Mouse (Mus musculus) hindbrain, embryonic 10.5 days (tissue): ENCODE measurements around the gene Syf2. TPM values are rescaled to one million over a fixed set of nuclear protein-coding genes. Genes with fewer than 3 reads are reported as not detected.

Experiments used
- DNase-seq: peaks from one replicate; pipeline ENCODE4 v3.0.0-alpha.2; 2017; ENCODE audit warnings: low spot score
- H3K27ac ChIP-seq: fragments of 300-500 bp; sonication (generic); 2 replicates; pipeline ENCODE4 v1.5.1; 2016; ENCODE audit warnings: mild to moderate bottlenecking, moderate library complexity
- H3K27me3 ChIP-seq: fragments of 300-500 bp; sonication (generic); 2 replicates; pipeline ENCODE4 v1.6.1; 2016; ENCODE audit warnings: mild to moderate bottlenecking; ENCODE audit not compliant: poor library complexity, insufficient read depth, severe bottlenecking
- H3K36me3 ChIP-seq: fragments of 300-500 bp; sonication (generic); 2 replicates; pipeline ENCODE4 v1.6.1; 2016; ENCODE audit warnings: mild to moderate bottlenecking, moderate library complexity
- H3K4me1 ChIP-seq: fragments of 300-500 bp; sonication (generic); replicated peaks from 2 replicates; pipeline ENCODE4 v1.6.1; 2016; ENCODE audit warnings: mild to moderate bottlenecking
- H3K4me3 ChIP-seq: fragments of 300-500 bp; sonication (generic); 2 replicates; pipeline ENCODE4 v1.5.1; 2016; ENCODE audit warnings: mild to moderate bottlenecking, moderate library complexity
- H3K9me3 ChIP-seq: fragments of 300-500 bp; sonication (generic); 2 replicates; pipeline ENCODE4 v1.6.1; 2016; ENCODE audit warnings: mild to moderate bottlenecking, moderate library complexity
- WGBS: fragments of 180-500 bp; shearing (Covaris S2); methylation state at CpG from one replicate; pipeline ENCODE4 v1.1.7; 2016; 5-methylcytosine and 5-hydroxymethylcytosine counted together
- polyA plus RNA-seq: library from polyadenylated mRNA; unstranded; fragments of >200 nt; fragmentation: Nextera tagmentation; extraction: Ambion mirVana; gene quantifications from 2 replicates; pipeline ENCODE4 v1.2.1, GENCODE M21; 2016

The Syf2 gene
- polyA plus RNA-seq, 1 experiment from 2014 or later, result 75.2 TPM

DNA sequence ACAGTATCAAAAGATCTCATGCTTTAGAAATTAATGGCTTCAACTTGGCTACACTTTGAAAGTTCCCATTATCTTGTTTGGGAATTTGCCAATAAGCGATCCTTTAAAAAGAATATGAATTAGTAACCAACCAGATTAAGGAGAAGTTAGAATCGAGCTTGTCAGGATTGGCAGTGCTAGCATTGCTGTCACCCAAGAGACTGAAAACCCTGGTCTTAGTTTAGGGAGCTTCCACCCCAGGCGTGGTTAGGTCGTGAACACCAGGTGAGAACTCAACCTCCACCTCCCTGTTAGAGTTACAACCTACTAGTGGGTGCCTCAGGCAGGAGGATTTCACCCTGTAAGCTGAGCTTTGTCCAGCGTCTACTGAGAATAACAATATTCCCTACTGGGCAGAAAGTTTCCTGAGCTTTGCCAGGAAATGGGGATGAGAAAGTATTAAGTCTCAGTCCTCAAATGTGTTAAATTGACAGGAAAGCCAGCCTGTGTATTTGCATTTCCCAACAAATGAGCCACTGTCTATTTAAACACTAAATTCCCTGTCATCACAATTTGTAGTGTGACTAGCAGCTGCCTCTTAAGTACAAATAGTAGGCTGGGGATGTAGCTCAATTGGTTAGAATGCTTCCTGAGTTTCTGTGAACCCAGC is 2.8 kb upstream of the Syf2 start:
- 75% methylated on average over 5 of the region's 5 CpGs for WGBS
- Histone ChIP-seq H3K36me3 (peaks cover 55% of the 10 kb centered on the region), H3K27me3 (no peaks in the 10 kb centered on the region)

DNA sequence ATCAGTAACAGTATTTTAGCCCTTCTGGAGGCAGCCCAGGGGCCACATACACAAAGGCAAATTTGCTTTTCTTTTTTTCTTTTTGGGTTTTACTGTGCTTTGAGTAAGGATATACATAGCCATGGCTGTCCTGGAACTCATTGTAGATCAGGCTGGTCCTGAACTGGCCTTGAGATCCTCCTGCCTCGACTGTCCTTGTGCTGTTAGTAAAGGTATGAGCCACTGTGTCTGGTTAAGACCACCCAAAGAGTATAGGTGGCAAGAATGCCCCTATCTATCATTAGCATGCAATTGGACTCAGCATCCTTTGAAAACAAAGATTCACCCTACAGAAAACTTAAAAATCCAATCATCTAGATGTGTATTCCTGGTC is 2.2 kb upstream of the Syf2 start:
- no peak overlapping the region for H3K4me3 ChIP-seq
- peaks cover 40% of the 10 kb centered on the region for H3K4me1 ChIP-seq
- WGBS, result 77% methylated on average over 1 of the region's 1 CpGs
- no peaks in the 10 kb centered on the region for H3K9me3 ChIP-seq
- no peak for DNase-seq
- H3K36me3 ChIP-seq, result peaks cover 60% of the 10 kb centered on the region
- no peaks in the 10 kb centered on the region for H3K27me3 ChIP-seq
- no peak overlapping the region for H3K27ac ChIP-seq

More for the DNA sequence above, 2.8 kb upstream of the Syf2 start:
- Histone ChIP-seq H3K27ac (no peak overlapping the region), H3K4me3 (no peak overlapping the region), H3K9me3 (no peaks in the 10 kb centered on the region), H3K4me1 (peaks cover 40% of the 10 kb centered on the region)
- no peak for DNase-seq

DNA sequence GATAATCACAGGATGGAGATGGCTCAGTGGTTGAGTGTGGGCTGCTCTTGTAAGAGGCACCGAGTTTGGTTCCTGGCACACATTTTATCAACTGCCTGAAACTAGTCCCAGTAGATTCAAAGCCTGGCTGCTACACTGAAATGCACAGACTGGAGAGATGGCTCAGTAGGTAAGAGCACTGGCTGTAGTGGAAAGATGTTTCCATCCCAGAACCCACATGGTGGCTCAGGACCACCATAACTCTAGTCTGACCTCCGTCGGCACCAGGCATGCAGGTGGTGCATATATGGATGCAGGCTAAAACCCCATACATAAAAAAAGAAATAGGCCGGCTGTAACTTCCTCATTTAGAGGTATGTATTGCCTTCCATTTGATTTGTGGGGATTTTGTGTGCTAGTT is 1.2 kb upstream of the Syf2 start:
- Histone ChIP-seq H3K27ac (no peak overlapping the region), H3K36me3 (peaks cover 66% of the 10 kb centered on the region), H3K27me3 (no peaks in the 10 kb centered on the region), H3K9me3 (no peaks in the 10 kb centered on the region), H3K4me3 (no peak overlapping the region), H3K4me1 (peaks cover 38% of the 10 kb centered on the region)
- no peak for DNase-seq
- WGBS, result 79% methylated on average over 4 of the region's 4 CpGs

DNA sequence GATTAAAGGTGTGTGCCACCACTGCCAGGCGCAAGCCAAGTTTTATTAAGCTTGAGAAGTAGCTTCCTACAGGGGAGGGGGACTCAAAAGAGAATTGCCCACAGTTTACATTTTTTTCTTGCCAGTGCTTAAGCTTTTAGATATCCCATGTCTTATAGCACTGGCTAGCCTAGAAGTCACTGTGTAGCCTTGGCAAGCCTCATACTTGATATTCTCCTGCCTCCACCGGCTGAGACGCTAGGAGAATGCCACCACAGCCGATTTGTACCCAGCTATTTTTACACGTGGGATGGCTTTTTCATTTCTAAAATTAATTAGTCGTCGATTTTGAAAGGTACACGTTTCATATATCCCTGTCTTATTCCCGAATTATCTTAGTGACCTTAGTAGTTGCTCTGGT is 508 bp upstream of the Syf2 start:
- peaks cover 66% of the 10 kb centered on the region for H3K36me3 ChIP-seq
- 27% methylated on average over 9 of the region's 9 CpGs for WGBS
- H3K4me3 ChIP-seq, result peak overlapping the region; percentile 87
- H3K27ac ChIP-seq, result peak overlapping the region; percentile 50; the same call in 1 of the 2 replicates
- H3K9me3 ChIP-seq, result no peaks in the 10 kb centered on the region
- H3K4me1 ChIP-seq, result peaks cover 32% of the 10 kb centered on the region
- DNase-seq, result no peak
- H3K27me3 ChIP-seq, result no peaks in the 10 kb centered on the region

DNA sequence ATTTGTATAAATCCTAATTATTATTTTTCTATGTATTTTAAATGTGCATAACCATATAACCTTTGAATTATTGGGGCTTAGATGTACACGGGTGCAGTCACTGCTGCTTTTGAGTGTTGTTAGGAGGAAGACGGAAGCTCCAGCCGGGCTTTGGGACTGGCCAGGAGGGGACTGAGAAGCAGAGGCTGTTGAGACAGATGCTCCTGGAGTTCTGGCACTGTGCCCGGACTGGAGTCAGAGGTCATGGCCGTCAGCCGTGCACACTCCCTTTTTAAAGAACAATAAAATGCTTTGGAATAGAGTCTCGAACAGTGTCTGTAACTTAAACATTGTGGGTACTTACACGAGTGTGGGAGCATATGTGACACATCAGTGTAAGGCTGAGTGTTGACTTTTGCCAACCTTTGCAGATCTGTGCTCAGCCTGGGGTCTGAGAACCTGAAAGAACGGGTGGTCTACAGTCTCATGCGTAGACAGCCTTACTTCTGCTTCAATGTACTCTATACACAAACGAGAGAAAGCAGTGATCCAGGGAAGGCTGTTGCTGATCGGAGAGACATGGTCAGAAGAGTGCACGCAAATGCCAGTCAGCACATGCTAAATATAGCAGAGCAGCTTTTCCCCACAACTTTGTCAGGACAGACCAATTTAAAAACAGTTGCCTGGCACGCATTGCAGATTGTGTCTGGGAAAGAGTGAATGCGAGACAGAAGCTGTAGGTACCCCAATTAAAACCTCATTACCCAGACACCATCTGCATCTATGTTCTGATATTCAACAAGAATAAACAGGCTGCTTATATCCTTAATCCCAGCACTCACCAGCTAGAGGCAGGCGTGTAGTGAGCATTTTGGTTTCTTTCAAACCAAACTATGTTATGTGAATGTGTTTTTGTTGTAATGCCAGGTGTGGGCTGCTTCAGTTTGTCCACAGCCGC is 6.8 kb downstream of the Syf2 start:
- Histone ChIP-seq H3K4me3 (no peak overlapping the region), H3K36me3 (peaks cover 52% of the 10 kb centered on the region), H3K27me3 (peaks cover 10% of the 10 kb centered on the region), H3K4me1 (peaks cover 6% of the 10 kb centered on the region; the same call in 1 of the 2 replicates), H3K27ac (no peak overlapping the region), H3K9me3 (no peaks in the 10 kb centered on the region)
- DNase-seq, result no peak
- 82% methylated on average over 17 of the region's 17 CpGs for WGBS

DNA sequence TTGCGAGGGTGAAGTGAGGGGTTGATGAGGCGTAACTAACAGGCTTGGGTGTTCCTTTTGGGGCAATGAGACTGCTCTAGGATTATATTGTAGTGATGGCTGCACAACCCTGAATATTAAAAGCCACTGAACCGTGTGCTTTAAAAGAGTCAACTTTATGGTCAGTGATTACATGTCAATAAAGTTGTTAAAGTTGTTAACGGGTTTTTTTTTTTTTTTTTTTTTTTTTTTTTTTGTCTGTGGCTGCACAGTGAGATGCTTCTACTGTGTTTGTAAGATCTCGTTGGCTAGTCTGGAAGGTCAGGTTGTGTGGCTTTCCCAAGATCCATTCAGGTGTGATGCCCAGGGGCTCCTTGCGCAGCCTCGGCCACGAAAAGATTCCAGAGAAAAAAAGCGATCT is 9.2 kb downstream of the Syf2 start:
- peaks cover 14% of the 10 kb centered on the region for H3K4me1 ChIP-seq
- H3K4me3 ChIP-seq, result no peak overlapping the region
- no peak overlapping the region for H3K27ac ChIP-seq
- no peaks in the 10 kb centered on the region for H3K9me3 ChIP-seq
- H3K36me3 ChIP-seq, result peaks cover 28% of the 10 kb centered on the region
- peaks cover 31% of the 10 kb centered on the region for H3K27me3 ChIP-seq
- no peak for DNase-seq
- WGBS, result 67% methylated on average over 9 of the region's 9 CpGs

DNA sequence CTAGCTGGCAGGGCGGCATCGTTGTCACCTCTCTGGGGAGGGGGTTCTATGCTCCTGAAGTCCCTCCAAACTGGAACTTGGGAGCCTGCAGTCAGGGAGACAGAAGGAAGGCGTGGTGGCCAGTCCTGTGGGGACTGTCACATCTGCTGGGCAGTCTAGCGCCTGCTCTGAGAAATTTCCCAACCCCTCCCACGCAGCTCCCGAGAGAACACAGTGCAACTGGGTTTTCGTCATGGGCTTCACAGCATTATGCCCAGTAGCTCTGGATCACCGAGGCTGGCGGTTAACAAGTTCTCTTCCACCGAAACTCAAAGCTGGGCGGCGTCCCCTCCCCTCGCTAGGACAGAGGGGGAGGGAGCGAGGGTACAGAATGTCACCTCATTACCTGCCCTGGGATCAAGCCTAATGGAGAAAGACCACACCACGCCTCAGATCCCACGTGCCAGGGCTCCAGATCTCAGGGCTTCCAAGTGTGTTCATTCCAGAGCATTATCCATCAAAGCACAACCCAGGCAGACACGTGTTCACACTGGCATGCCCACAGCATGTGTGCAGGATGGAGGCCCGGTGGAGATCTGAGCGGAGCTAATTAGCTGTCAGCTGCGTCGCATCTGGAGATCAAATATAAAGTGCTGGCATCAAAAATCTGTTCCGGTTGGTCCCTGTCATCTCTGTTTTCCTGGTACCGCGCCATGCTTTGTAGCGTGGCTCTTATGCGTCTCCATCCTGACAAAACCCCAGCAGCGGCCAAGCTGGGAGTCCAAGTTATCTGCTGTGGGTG is 13.2 kb downstream of the Syf2 start:
- Histone ChIP-seq H3K9me3 (no peaks in the 10 kb centered on the region), H3K36me3 (no peaks in the 10 kb centered on the region), H3K4me1 (peaks cover 19% of the 10 kb centered on the region), H3K27me3 (peaks cover 38% of the 10 kb centered on the region), H3K4me3 (no peak overlapping the region), H3K27ac (no peak overlapping the region)
- 52% methylated on average over 27 of the region's 27 CpGs for WGBS
- DNase-seq, result no peak

DNA sequence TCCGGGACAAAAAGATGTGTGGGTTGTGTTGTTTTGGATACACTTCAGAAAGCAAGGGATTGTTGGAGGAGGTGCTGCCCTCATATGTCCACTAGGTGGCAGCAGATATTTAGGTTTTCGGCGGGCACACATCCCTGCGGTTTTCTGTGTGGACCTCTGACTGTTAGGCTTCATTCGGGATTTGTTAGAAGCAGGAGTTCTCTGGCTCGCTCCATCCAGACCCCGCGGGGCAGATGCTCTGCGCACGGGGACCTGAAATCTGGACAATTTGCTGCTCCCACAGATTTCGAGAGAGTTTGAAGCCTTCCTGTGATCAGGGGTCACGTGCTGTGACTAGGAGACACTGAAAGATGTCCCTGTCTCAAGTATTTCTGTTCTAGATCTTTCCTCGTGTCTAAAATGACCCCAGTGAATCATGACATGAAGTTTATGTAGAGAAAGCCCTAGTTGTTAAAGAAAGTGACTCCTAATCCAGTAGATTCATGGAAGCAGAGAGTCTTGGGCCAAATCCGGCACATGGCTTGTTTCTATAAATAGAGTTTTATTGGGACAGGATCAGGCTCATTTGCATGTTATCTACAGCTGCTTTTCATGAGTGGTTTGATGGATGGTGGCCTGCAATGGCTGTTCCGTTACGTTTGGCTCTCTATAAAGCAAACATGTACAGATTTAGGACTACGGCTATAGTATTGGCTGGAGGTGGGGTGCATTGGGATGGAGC is 15.5 kb downstream of the Syf2 start:
- Histone ChIP-seq H3K36me3 (no peaks in the 10 kb centered on the region), H3K4me1 (peaks cover 19% of the 10 kb centered on the region), H3K27ac (no peak overlapping the region), H3K9me3 (no peaks in the 10 kb centered on the region), H3K4me3 (peak overlapping the region; percentile 38), H3K27me3 (peaks cover 34% of the 10 kb centered on the region)
- WGBS, result 21% methylated on average over 17 of the region's 17 CpGs
- peak; percentile 79 for DNase-seq

DNA sequence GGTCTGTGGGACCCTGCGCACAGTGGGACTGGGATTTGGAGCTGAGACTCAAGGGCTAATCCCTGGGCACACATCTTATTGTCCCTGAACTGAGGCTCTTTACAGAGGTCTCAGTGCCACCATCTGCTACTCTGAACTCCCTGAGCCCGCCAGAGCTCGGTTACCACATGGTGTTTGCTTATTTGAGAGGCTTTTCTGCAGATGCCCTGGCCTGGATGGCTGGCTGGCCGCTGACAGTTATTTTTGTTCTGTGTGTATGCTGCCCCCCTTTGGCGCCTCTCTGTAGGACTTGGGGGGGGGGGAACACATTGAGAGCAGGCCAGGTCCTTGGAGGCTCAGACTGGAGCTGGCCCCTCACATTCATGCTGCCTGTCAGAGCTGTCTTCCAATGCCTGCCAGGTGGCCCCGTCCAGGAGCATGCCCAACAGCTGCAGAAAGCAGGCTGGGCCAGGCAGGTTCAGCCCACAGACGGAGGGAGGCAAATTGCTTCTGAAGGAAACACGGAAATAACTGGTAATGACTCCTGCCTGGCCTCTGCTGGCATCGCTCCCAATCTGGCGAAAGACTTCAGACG is 19.9 kb downstream of the Syf2 start:
- Histone ChIP-seq H3K36me3 (no peaks in the 10 kb centered on the region), H3K27me3 (peaks cover 21% of the 10 kb centered on the region), H3K9me3 (no peaks in the 10 kb centered on the region), H3K27ac (peak overlapping the region; percentile 62; the same call in 1 of the 2 replicates), H3K4me1 (peaks cover 20% of the 10 kb centered on the region), H3K4me3 (no peak overlapping the region)
- 35% methylated on average over 11 of the region's 11 CpGs for whole genome bisulfite sequencing
- DNase-seq, result peak; percentile 67

DNA sequence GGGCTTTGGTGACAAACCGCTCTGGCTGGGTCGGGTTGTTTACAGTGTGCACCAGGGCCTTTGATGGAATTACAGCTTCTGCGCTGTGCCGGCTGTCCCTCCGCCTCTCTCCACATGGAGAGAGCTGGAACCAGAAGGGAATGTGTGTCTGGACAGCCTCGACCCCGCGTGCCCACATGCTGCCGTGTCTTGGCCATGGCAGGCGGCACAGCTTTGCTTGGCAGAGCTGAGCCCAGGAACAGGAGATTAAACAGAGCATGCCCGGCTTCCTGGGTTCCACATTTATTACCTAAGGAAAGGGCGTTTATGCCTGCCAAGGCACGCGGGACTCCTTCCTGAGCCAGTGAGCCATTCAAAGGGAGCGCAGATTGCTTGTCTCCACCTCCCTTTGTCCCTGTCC is 23.8 kb downstream of the Syf2 start:
- no peak overlapping the region for H3K4me3 ChIP-seq
- WGBS, result 34% methylated on average over 15 of the region's 15 CpGs
- H3K36me3 ChIP-seq, result no peaks in the 10 kb centered on the region
- H3K4me1 ChIP-seq, result peaks cover 15% of the 10 kb centered on the region
- peaks cover 30% of the 10 kb centered on the region for H3K27me3 ChIP-seq
- no peaks in the 10 kb centered on the region for H3K9me3 ChIP-seq
- no peak for DNase-seq
- no peak overlapping the region for H3K27ac ChIP-seq

DNA sequence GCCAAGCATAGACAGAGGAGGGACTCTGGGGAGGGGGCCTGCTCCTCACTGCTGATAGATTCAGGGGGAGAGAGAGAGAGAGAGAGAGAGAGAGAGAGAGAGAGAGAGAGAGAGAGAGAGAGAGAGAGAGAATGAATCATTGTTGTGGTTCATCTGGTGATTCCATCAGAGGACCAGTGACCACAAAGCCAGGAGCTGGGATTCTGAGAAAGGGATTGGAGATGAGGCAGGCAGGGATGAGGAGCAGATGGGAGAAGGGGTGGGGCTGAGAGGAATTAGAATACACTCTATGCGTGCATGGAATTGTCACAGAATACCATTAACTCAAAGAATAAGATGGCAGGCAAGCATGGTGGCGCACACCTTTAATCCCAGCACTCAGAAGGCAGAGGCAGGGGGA is 24.5 kb downstream of the Syf2 start:
- DNase-seq, result no peak
- Histone ChIP-seq H3K4me3 (no peak overlapping the region), H3K27me3 (peaks cover 30% of the 10 kb centered on the region), H3K27ac (no peak overlapping the region), H3K4me1 (peaks cover 15% of the 10 kb centered on the region), H3K36me3 (no peaks in the 10 kb centered on the region), H3K9me3 (no peaks in the 10 kb centered on the region)
- WGBS, result 85% methylated on average over 2 of the region's 2 CpGs

DNA sequence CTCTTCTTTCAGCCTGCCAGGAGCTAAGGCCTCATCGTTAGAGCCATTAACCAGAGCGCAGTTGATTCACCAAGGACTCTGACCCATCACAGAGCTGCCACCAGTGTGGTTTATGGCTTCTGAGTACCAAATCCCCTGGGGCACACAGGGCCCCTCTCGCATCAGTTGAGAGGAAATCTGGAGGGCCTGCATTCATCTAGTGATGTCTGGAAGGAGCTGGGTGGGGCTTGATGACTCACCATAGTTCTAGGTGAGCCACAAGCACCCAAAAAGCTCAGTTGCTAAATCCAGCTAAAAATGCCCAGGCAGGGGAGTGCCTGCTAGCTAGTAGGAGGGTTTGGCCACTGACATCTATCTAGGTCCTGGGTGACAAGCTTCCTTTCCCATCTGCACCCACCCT is 25.1 kb downstream of the Syf2 start:
- DNase-seq, result no peak
- Histone ChIP-seq H3K4me3 (no peak overlapping the region), H3K27ac (no peak overlapping the region), H3K9me3 (no peaks in the 10 kb centered on the region), H3K4me1 (peaks cover 9% of the 10 kb centered on the region), H3K27me3 (peaks cover 32% of the 10 kb centered on the region), H3K36me3 (no peaks in the 10 kb centered on the region)
- 81% methylated on average over 3 of the region's 3 CpGs for WGBS
